Mouse (Mus musculus) B cell, adult 62 days (primary cell): Measurements from ENCODE around the gene Cep170. TPM values are rescaled to one million over a fixed set of nuclear protein-coding genes. Genes with fewer than 3 reads are reported as not detected.

ENCODE experiments used
- total RNA-seq: library from RNA; stranded (reverse); gene quantifications from 4 replicates; pipeline ENCODE4 v1.2.4, GENCODE M21; 2023

Cep170 gene
- total RNA-seq: 78.7 to 95.1 TPM (median 80.6 TPM) in 4 replicates

DNA sequence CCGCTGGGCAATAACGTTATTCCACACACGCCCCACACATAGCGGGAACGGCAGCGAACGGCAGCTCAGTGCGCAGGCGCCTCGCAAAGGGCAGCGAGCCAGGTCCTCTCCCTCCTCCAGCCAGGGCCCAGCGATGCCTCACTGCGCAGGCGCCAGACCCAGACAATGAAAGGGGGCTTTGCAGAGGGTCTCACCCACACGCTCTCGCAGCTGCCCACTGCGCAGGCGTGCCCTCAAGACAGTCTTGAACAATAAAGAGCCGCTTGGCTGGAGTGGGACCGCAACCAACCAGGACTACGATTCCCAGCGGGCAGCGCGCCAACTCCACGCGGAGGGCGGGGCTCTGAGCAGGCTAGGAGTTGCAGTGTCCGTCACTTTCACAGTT is at the start of gene Cep170:
Gene Cep170 (minus strand): TSS at position 32 of the 385 bp plus-strand sequence.

DNA sequence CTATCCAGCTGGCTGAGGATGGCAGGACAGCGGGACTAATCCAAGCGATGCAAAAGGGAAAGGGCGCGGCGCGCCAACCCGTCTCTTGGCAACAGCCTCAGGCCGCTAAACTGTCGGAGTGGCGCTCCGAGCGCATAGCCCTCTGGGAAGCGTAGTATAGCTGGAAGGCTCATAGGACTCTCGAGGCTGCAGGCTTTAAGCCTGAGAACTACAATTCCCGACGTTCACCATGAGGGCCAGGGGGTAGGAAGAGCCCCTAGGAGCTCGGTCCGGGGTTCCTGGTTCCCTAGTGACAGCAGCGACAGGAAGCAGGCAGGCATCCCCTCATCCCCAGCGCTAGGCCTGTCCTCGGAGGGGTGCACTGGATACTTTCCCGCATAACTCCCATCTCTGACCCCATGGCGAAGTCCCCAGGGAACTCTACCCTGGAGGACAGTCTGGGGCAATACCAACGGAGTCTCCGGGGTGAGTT is 760 bp upstream of the Cep170 start, which contains the start of gene Sdccag8:
Gene Sdccag8 (plus strand): TSS at position 70 of the 472 bp plus-strand sequence.

Other genes with a start within 250 kb of the Cep170 start
- 20.1 to 21.8 TPM (median 21.1 TPM) in 4 replicates for gene Sdccag8, start 593 bp upstream of the Cep170 start, total RNA-seq